In genomic region chr10:14096045-14096444, GRCm38 (mm10) we compare ENCODE assay signal across 36 mouse cellular contexts.
"Had no signal": no experiment of that assay in that cellular context is flagged by ENCODE, and none has a peak within 500 bp of the region (broad histone marks: within the 10 kb centered on the region; RNA-seq: fewer than 3 reads in every experiment).

No protein-coding gene starts in this region.

- H3K9me3 ChIP-seq: heart, embryonic 10.5 days; heart, embryonic 12.5 days; heart, embryonic 13.5 days; heart, embryonic 15.5 days; hindbrain, embryonic 12.5 days; hindbrain, embryonic 13.5 days; hindbrain, embryonic 15.5 days; intestine, embryonic 15.5 days; kidney, embryonic 15.5 days had no signal

- DNase-seq: heart, adult 2 months; heart, postnatal 10 days; heart, postnatal 14 days; heart, postnatal 36 days; heart, postnatal 4 days; kidney, adult 11 months; kidney, adult 18-20 months; kidney, adult 2 months; kidney, adult 8-10 months; kidney, adult 9 months; kidney, postnatal 10 days; kidney, postnatal 14 days; kidney, postnatal 25 days; kidney, postnatal 36 days; kidney, postnatal 4 days; layer of hippocampus, adult 9-11 months; layer of hippocampus, postnatal 36 days had no signal

- H3K4me2 ChIP-seq: heart, embryonic 11.5 days; heart, embryonic 12.5 days; heart, embryonic 13.5 days; heart, embryonic 15.5 days; hindbrain, embryonic 12.5 days; hindbrain, embryonic 13.5 days; hindbrain, embryonic 14.5 days; hindbrain, embryonic 15.5 days; intestine, embryonic 15.5 days; kidney, embryonic 15.5 days had no signal

- H3K4me1 ChIP-seq: heart, embryonic 15.5 days; hindbrain, embryonic 12.5 days; hindbrain, embryonic 15.5 days; intestine, embryonic 15.5 days; kidney, embryonic 15.5 days had no signal

- ATAC-seq: hindbrain, embryonic 16.5 days; hindbrain, postnatal 0 days; inflammation-experienced regulatory T-cells, adult 6 months; intestine, embryonic 15.5 days; intestine, embryonic 16.5 days; intestine, postnatal 0 days had no signal

- H3K27me3 ChIP-seq: heart, embryonic 12.5 days; heart, embryonic 13.5 days; heart, embryonic 15.5 days; hindbrain, embryonic 12.5 days; hindbrain, embryonic 13.5 days; hindbrain, embryonic 15.5 days; intestine, embryonic 15.5 days; kidney, embryonic 15.5 days had no signal

- H3K4me3 ChIP-seq: heart, adult 2 months; heart, embryonic 10.5 days; heart, embryonic 12.5 days; heart, embryonic 13.5 days; heart, embryonic 15.5 days; hindbrain, embryonic 10.5 days; hindbrain, embryonic 12.5 days; hindbrain, embryonic 13.5 days; hindbrain, embryonic 15.5 days; intestine, embryonic 15.5 days; kidney, embryonic 15.5 days; layer of hippocampus, adult 2 months had no signal

- H3K27ac ChIP-seq: heart, adult 2 months; heart, embryonic 10.5 days; heart, embryonic 13.5 days; heart, embryonic 15.5 days; hindbrain, embryonic 10.5 days; hindbrain, embryonic 12.5 days; hindbrain, embryonic 13.5 days; hindbrain, embryonic 14.5 days; hindbrain, embryonic 15.5 days; hindbrain, postnatal 0 days; intestine, embryonic 15.5 days; kidney, embryonic 15.5 days; kidney, postnatal 0 days; layer of hippocampus, adult 2 months had no signal

- H3K9ac ChIP-seq: heart, embryonic 12.5 days; heart, embryonic 13.5 days; heart, embryonic 15.5 days; hindbrain, embryonic 12.5 days; hindbrain, embryonic 13.5 days; hindbrain, embryonic 14.5 days; hindbrain, embryonic 15.5 days; intestine, embryonic 15.5 days; kidney, embryonic 15.5 days had no signal

- H3K36me3 ChIP-seq: heart, embryonic 10.5 days; heart, embryonic 12.5 days; heart, embryonic 13.5 days; heart, embryonic 15.5 days; hindbrain, embryonic 10.5 days; hindbrain, embryonic 12.5 days; hindbrain, embryonic 13.5 days; hindbrain, embryonic 15.5 days; intestine, embryonic 15.5 days; kidney, embryonic 15.5 days had no signal
